Mouse (Mus musculus): ENCODE data around the gene Lman2. TPM values are rescaled to one million over a fixed set of nuclear protein-coding genes. Genes with fewer than 3 reads are reported as not detected.

Gene Lman2
- 75.9 and 87.7 TPM in 2 replicates for total RNA-seq (2017)

- ATAC-seq (ENCODE audit: extremely low read depth, insufficient number of reproducible peaks, low FRiP score, poor library complexity, severe bottlenecking) = peak; percentile 99
Measured at GRCm38 (mm10) chr13:55362453-55363060, at the start of gene Lman2. TSS of gene Lman2 (minus strand) at chr13:55362783.

GRCm38 (mm10) chr13:55411826-55412225 lies 49.2 kb upstream of the Lman2 start:
- ATAC-seq (ENCODE audit: extremely low read depth, insufficient number of reproducible peaks, low FRiP score, poor library complexity, severe bottlenecking) = no peak

- no peak for ATAC-seq (ENCODE audit: extremely low read depth, insufficient number of reproducible peaks, low FRiP score, poor library complexity, severe bottlenecking)
Measured at GRCm38 (mm10) chr13:55408546-55409120, 46.0 kb upstream of the Lman2 start.

GRCm38 (mm10) chr13:55407341-55407740 lies 44.8 kb upstream of the Lman2 start:
- no peak for ATAC-seq (ENCODE audit: extremely low read depth, insufficient number of reproducible peaks, low FRiP score, poor library complexity, severe bottlenecking)

- ATAC-seq (ENCODE audit: extremely low read depth, insufficient number of reproducible peaks, low FRiP score, poor library complexity, severe bottlenecking) = peak; percentile 31
Measured at GRCm38 (mm10) chr13:55405783-55406390, 43.3 kb upstream of the Lman2 start.

- peak; percentile 88 for ATAC-seq (ENCODE audit: extremely low read depth, insufficient number of reproducible peaks, low FRiP score, poor library complexity, severe bottlenecking)
Measured at GRCm38 (mm10) chr13:55404853-55405782, 42.5 kb upstream of the Lman2 start.

GRCm38 (mm10) chr13:55403935-55404852 lies 41.6 kb upstream of the Lman2 start:
- ATAC-seq (ENCODE audit: extremely low read depth, insufficient number of reproducible peaks, low FRiP score, poor library complexity, severe bottlenecking) = no peak

- no peak for ATAC-seq (ENCODE audit: extremely low read depth, insufficient number of reproducible peaks, low FRiP score, poor library complexity, severe bottlenecking)
Measured at GRCm38 (mm10) chr13:55403266-55403665, 40.7 kb upstream of the Lman2 start.

- ATAC-seq (ENCODE audit: extremely low read depth, insufficient number of reproducible peaks, low FRiP score, poor library complexity, severe bottlenecking) = no peak
Measured at GRCm38 (mm10) chr13:55400039-55400346, 37.4 kb upstream of the Lman2 start.

GRCm38 (mm10) chr13:55399300-55400038 lies 36.9 kb upstream of the Lman2 start:
- ATAC-seq (ENCODE audit: extremely low read depth, insufficient number of reproducible peaks, low FRiP score, poor library complexity, severe bottlenecking) = no peak

GRCm38 (mm10) chr13:55398088-55398487 lies 35.5 kb upstream of the Lman2 start, which contains the start of gene Slc34a1:
TSS of gene Slc34a1 (plus strand) at chr13:55398187.
- no peak for ATAC-seq (ENCODE audit: extremely low read depth, insufficient number of reproducible peaks, low FRiP score, poor library complexity, severe bottlenecking)

- no peak for ATAC-seq (ENCODE audit: extremely low read depth, insufficient number of reproducible peaks, low FRiP score, poor library complexity, severe bottlenecking)
Measured at GRCm38 (mm10) chr13:55392933-55393332, 30.4 kb upstream of the Lman2 start.

GRCm38 (mm10) chr13:55391626-55392029 lies 29.0 kb upstream of the Lman2 start:
- 0 out of 2 replicates have a peak, but pooled peaks have one; percentile 9 for ATAC-seq (ENCODE audit: extremely low read depth, insufficient number of reproducible peaks, low FRiP score, poor library complexity, severe bottlenecking)

- no peak for ATAC-seq (ENCODE audit: extremely low read depth, insufficient number of reproducible peaks, low FRiP score, poor library complexity, severe bottlenecking)
Measured at GRCm38 (mm10) chr13:55390644-55391043, 28.1 kb upstream of the Lman2 start.

GRCm38 (mm10) chr13:55381790-55382189 lies 19.2 kb upstream of the Lman2 start:
- no peak for ATAC-seq (ENCODE audit: extremely low read depth, insufficient number of reproducible peaks, low FRiP score, poor library complexity, severe bottlenecking)

- ATAC-seq (ENCODE audit: extremely low read depth, insufficient number of reproducible peaks, low FRiP score, poor library complexity, severe bottlenecking) = no peak
Measured at GRCm38 (mm10) chr13:55378907-55379580, 16.5 kb upstream of the Lman2 start.

GRCm38 (mm10) chr13:55375877-55376276 lies 13.3 kb upstream of the Lman2 start:
- ATAC-seq (ENCODE audit: extremely low read depth, insufficient number of reproducible peaks, low FRiP score, poor library complexity, severe bottlenecking) = no peak
